Mouse (Mus musculus) large intestine, adult 2 months (tissue): ENCODE measurements at regions not wholly inside any gene's neighbourhood (a gene's known extent, or its start where the extent isn't known, plus 50 kb on each side); places are given as distances from the start of the nearest gene placed in this dataset.

Source experiments
- DNase-seq: peaks from one replicate; pipeline ENCODE4 v3.0.0-alpha.2; 2012; ENCODE audit warnings: low read depth, low spot score
- WGBS: fragments of 180-500 bp; shearing (Covaris S2); methylation state at CpG from one replicate; pipeline ENCODE4 v1.1.7; 2018; 5-methylcytosine and 5-hydroxymethylcytosine counted together

DNA sequence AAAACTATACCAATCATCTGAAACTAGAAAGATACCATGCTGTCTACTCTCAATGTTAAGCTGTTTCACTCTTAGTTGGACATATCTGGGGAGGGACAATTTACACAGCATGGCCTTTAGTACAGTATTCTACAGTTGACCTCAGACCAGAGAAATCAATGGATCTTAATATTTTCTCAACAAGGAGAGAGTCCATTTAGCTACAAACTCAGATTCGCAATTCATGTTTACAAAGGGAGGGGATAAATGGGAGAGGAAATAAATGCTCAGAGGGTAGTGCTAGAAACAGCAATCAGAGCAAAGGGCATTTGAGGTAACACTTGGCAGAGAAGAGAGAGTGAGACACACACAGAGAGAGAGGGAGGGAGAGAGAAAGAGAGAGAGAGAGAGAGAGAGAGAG is 385.1 kb upstream of the Nr3c2 start:
- DNase-seq: peak; percentile 76
- WGBS: 22% methylated on average over 1 of the region's 1 CpGs

DNA sequence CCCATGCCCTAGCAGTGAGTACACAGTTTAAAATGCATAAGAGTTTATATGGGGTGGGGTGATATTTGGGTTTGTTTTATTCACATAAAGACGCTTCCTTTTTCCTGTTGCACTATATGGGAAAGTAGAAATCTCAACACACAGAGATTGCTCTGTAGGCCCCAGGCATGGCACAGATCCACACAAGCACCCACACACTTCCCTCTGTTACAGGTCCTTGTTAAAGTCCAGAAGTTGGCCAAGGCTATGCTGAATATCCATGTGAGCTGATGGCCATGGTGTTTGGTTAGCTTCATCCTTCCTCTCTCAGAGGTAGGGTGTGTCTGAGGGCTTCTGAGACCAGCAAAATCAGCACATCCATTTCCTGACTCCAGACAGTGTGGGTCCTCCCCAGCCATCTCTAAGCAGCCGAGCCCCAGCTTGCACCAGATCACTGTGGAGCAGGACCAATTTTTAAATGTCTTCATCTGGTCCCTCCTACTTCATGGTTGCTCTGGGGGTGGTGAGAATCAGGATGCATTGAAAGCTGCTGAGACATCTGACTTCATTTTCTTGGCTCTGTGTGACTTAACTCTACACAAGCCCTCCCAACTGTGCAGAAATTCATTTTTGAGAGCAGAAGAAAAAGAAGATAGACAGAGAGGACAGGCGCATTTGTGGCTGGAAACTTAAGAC is 360.3 kb upstream of the Nr3c2 start:
- no peak for DNase-seq
- 65% methylated on average over 3 of the region's 3 CpGs for WGBS

DNA sequence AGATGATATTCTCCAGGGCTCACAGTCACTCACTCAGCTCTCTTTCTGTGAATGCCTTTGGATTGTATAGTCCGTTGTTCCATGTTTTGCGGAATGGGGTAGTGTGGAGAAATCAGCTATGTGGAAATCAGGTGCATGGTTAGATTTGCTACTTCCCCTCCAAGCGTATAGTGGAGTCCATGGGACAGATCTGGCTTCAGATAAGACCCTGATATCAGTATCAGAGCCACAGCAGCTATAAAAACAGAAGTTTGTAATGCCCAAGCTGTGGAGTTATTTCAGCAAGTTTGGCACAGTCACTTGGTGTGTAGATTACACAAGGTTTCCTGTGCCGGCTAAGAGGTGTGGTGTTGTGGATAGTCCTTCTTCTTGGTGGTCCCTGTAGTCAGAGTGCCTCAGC is 359.6 kb upstream of the Nr3c2 start:
- 83% methylated on average over 4 of the region's 4 CpGs for WGBS
- DNase-seq: no peak

DNA sequence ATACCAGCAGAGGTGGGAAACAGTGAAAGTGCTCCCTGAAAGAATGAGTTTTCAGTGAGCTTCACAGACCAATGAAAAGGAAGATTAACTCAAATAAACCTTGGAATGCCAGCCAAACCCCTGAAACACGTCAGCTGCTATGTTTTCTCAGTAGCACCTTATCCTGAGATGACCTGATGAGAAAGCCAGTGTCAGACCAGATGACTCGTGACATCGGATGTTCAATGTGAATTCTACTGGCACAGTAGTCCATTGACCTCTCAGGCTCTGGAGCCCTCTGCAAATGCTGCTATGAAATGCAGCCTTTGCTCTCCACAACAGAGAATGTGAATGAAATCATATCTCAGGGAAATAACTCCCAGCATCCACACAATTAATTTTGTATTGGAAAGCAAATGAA is 358.6 kb upstream of the Nr3c2 start:
- WGBS: 11% methylated on average over 3 of the region's 3 CpGs

DNA sequence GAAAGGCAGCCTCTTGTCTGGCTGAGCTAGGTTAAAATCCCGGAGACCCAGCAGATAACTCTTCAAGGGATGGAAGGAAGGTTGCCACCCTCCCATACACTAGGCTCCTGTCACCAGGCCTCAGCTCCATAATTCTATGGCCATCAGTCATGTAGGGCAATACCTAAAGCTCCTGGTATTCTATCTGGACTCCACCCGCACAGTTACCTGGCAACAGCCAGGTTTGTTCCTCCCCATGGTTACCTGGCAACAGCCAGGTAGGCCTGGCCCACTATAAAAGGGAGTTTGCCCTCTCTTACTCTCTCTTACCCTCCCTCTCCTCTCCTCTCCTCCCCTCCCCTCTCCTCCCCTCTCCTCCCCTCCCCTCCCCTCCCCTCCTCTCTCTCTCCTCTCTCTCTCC is 347.6 kb upstream of the Nr3c2 start:
- 70% methylated on average over 2 of the region's 2 CpGs for WGBS
- DNase-seq: peak; percentile 59

More for the DNA sequence above, 358.6 kb upstream of the Nr3c2 start:
- DNase-seq: no peak

DNA sequence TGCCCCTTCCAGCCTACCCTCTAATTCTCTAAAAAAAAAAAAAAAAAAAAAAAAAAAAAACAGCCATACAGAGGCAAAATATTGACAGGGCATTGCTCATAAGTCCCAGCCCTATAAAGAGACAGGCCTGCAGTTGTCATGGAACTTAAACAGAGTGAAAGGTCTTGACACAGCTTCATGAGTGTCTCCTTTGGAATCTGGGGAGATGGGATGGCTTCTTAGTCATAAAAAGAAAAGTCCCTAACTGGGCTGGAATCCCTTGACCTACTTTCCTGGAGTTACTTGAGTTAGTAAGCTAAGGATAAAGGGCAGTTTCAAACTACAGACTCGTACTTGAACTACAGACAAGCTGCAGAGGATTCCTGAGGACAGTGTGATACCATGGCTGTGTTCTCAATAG is 297.7 kb upstream of the Nr3c2 start:
- DNase-seq: no peak
- 43% methylated on average over 1 of the region's 1 CpGs for WGBS

DNA sequence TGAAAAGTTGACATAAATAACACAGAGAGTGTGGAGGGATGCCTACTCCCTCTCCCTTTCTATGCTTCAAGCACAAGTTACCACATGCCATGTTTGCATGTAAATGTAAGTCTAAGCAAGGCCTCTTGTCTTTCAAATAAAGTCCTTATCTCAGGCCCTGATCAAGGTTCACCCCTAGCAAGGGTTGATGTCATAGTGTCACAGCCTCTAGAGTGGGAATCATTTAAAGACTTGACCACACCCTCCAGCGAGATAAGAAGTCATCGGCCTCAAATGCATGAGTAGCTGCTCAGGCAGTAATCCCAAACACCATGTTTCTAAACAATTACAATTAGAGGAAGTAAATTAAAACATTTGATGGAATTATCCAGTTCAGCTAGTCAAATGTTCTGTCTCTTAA is 280.5 kb upstream of the Nr3c2 start:
- 19% methylated on average over 2 of the region's 2 CpGs for WGBS
- DNase-seq: peak; percentile 62

DNA sequence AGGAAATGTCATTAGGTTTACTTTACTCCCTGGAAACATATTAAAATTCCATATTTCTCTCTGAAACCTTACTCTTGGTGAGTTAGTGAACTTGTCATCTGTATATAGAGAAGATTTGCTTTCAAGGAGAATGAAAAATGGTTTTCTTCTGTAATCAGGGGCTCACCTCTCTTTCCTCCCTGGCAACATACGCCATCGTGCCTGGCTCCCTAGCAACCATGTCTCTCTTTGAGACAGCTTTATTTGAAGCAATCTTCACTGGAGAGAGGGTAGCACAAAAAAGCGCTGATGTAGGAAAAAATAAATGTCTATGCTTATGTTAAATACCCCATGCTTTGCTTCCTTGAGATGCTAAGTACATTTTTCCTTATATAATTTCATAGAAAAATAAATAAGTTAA is 278.4 kb upstream of the Nr3c2 start:
- DNase-seq: no peak
- 87% methylated on average over 3 of the region's 3 CpGs for WGBS

DNA sequence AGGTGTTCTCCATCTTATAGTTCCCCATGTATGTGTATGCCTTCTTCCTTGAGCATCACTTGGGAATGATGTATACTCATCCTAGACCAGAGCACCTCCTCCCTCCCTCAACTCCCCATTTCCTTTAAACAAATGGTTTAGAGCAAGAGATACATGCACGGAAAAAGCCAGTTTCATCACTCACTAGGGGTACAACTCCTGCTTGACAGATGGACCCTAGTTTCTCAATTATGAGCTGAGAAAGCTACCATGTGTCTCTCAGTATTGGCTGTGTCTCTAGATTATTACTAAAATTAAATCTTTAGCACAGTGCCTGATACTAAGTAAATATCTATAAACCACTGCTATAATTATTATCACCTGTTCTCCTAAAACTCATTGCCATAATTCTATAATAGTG is 266.2 kb upstream of the Nr3c2 start:
- 67% methylated on average over 1 of the region's 1 CpGs for whole genome bisulfite sequencing
- DNase-seq: no peak
